Mouse (Mus musculus): Measurements from ENCODE around the gene Armh2. TPM values are rescaled to one million over a fixed set of nuclear protein-coding genes. Genes with fewer than 3 reads are reported as not detected.

Gene Armh2
- total and polyA plus RNA-seq, 3 experiments, result 0.19 TPM; not detected in 2

DNA sequence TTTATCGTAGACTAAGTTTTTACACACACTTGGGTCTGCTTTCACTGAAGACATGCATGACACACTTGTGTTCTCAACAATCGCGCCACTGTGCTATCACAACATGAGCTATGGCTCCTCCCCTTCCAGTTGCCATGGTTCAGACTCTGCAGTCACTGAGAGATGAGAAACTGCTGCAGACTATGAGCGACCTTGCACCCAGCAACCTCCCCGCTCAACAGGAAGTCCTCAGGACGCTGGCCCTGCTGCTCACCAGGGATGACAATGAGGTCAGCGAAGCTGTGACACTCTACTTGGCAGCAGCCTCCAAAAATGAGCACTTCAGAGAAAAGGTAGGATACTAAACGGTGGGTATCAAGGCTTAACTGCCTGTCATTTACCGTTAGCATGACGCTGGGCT, 19.5 kb upstream of the Armh2 start:
- no peak for TF ChIP-seq USF2 (IDR thresholded peaks at IDR 0.05; ENCODE audit: borderline replicate concordance in 1 of 2, insufficient read depth in 1 of 2, low read depth in 1 of 2, low read length in 2 of 2)
- Histone ChIP-seq H3K27me3 (ENCODE audit: control insufficient read depth in 1 of 2, insufficient read depth in 2 of 2, low read length in 2 of 2) (no peaks in the 10 kb centered on the region), H3K79me2 (ENCODE audit: control insufficient read depth, insufficient read depth, low read length, poor library complexity) (no peaks in the 10 kb centered on the region), H3K9ac (ENCODE audit: control insufficient read depth, low read depth, low read length, poor library complexity, severe bottlenecking) (no peak overlapping the region), H3K36me3 (ENCODE audit: control insufficient read depth in 1 of 2, insufficient read depth in 2 of 2, low read length in 2 of 2) (peaks cover 0 to 5% of the 10 kb centered on the region in 2 experiments; a peak in 2 of 4 replicates), H3K9me3 (replicated peaks; ENCODE audit: insufficient read depth, low read length) (no peaks in the 10 kb centered on the region), H3K4me1 (ENCODE audit: control insufficient read depth in 1 of 2, insufficient read depth in 2 of 2, low read length in 2 of 2) (no peaks in the 10 kb centered on the region), H3K27ac (ENCODE audit: control insufficient read depth, low read depth, low read length) (no peak overlapping the region), H3K4me3 (ENCODE audit: control insufficient read depth in 1 of 2, insufficient read depth in 1 of 2, low read depth in 2 of 2, low read length in 2 of 2) (no peak overlapping the region)
- no peak for DNase-seq (ENCODE audit: low read depth, low spot score)

DNA sequence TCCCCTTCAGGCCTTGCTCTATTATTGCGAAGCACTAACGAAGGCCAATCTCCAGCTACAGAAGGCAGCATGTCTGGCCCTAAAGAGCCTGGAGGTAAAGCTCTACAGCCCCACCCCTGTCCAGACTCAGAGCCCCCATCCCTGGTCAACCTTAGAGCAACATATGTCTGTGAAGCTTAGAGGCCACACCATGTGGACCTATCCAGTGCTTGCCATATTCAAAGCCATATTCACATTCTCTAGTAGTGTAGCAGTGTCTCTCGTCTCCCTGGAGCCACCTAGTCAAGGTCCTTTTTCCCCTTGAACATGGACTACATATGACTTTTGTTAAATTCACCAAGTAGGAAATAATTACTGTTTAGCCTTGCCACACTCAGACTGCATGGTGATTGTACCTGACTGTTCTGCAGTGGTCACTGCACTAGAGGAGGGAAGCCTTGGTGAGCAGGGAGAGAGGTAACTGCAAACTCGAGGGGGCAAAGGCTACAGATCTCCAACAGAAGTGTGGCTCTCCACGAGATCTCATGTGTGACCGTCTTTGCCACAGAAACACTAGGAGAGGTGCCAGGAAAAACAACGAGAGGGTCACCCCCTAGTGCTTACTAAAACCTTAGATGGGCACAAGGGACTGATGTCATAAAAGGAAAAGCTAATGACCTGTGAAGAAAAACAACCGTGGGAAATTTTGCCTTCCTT, 17.2 kb upstream of the Armh2 start:
- no peaks in the 10 kb centered on the region for H3K9me3 ChIP-seq (replicated peaks; ENCODE audit: insufficient read depth, low read length)
- TF ChIP-seq MAFK (IDR thresholded peaks at IDR 0.05; ENCODE audit: borderline replicate concordance, low read depth, low read length), result no peak
- peaks cover 0 to 2% of the 10 kb centered on the region in 2 experiments; a peak in 1 of 4 replicates for H3K36me3 ChIP-seq (ENCODE audit: control insufficient read depth in 1 of 2, insufficient read depth in 2 of 2, low read length in 2 of 2)
- H3K4me3 ChIP-seq (ENCODE audit: control insufficient read depth in 1 of 2, insufficient read depth in 1 of 2, low read depth in 2 of 2, low read length in 2 of 2), result no peak overlapping the region
- no peak overlapping the region for H3K27ac ChIP-seq (ENCODE audit: control insufficient read depth, low read depth, low read length)
- no peaks in the 10 kb centered on the region for H3K27me3 ChIP-seq (ENCODE audit: control insufficient read depth in 1 of 2, insufficient read depth in 2 of 2, low read length in 2 of 2)
- H3K79me2 ChIP-seq (ENCODE audit: control insufficient read depth, insufficient read depth, low read length, poor library complexity), result no peaks in the 10 kb centered on the region
- H3K9ac ChIP-seq (ENCODE audit: control insufficient read depth, low read depth, low read length, poor library complexity, severe bottlenecking), result no peak overlapping the region
- DNase-seq (ENCODE audit: low read depth, low spot score), result no peak
- no peaks in the 10 kb centered on the region for H3K4me1 ChIP-seq (ENCODE audit: control insufficient read depth in 1 of 2, insufficient read depth in 2 of 2, low read length in 2 of 2)

DNA sequence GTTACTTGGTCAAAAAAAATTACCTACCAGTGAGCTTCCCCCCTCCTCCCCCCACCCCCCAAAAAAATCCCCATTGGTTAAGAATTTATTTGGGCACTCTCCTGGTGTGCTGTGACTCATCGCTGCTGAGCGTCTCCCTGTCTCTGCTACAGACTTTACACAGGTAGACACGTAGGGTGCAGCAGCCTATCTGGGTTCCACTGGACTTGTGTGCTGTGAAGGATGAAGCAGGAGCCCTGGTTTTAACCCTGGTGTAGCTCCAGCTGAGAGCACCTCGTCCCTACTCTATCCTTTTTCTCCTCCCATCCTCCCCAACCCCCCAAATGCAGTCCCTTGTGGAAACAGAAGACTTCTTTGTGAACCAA, 16.7 kb upstream of the Armh2 start:
- no peaks in the 10 kb centered on the region for H3K79me2 ChIP-seq (ENCODE audit: control insufficient read depth, insufficient read depth, low read length, poor library complexity)
- no peaks in the 10 kb centered on the region for H3K9me3 ChIP-seq (replicated peaks; ENCODE audit: insufficient read depth, low read length)
- no peak overlapping the region for H3K27ac ChIP-seq (ENCODE audit: control insufficient read depth, low read depth, low read length)
- no peak for DNase-seq (ENCODE audit: low read depth, low spot score)
- no peaks in the 10 kb centered on the region for H3K27me3 ChIP-seq (ENCODE audit: control insufficient read depth in 1 of 2, insufficient read depth in 2 of 2, low read length in 2 of 2)
- H3K9ac ChIP-seq (ENCODE audit: control insufficient read depth, low read depth, low read length, poor library complexity, severe bottlenecking), result no peak overlapping the region
- TF ChIP-seq USF1 (IDR thresholded peaks at IDR 0.05; ENCODE audit: low read depth, low read length) (no peak), GATA1 (IDR thresholded peaks at IDR 0.05; ENCODE audit: low read depth, low read length) (no peak), NRF1 (IDR thresholded peaks at IDR 0.05; ENCODE audit: insufficient read depth, low read depth, low read length, poor library complexity, severe bottlenecking) (no peak), JUND (IDR thresholded peaks at IDR 0.05; ENCODE audit: low read depth, low read length) (no peak), MYC (IDR thresholded peaks at IDR 0.05; ENCODE audit: low read depth, low read length) (no peak), MEF2A (IDR thresholded peaks at IDR 0.05; ENCODE audit: extremely low read depth, insufficient replicate concordance, low read depth, low read length, poor library complexity, severe bottlenecking) (no peak), BHLHE40 (IDR thresholded peaks at IDR 0.05; ENCODE audit: borderline replicate concordance, low read depth, low read length) (no peak), MXI1 (IDR thresholded peaks at IDR 0.05; ENCODE audit: low read depth, low read length) (no peak), USF2 (IDR thresholded peaks at IDR 0.05; ENCODE audit: borderline replicate concordance in 1 of 2, insufficient read depth in 1 of 2, low read depth in 1 of 2, low read length in 2 of 2) (no peak)
- peaks cover 0 to 2% of the 10 kb centered on the region in 2 experiments; a peak in 1 of 4 replicates for H3K36me3 ChIP-seq (ENCODE audit: control insufficient read depth in 1 of 2, insufficient read depth in 2 of 2, low read length in 2 of 2)
- H3K4me1 ChIP-seq (ENCODE audit: control insufficient read depth in 1 of 2, insufficient read depth in 2 of 2, low read length in 2 of 2), result no peaks in the 10 kb centered on the region
- no peak overlapping the region for H3K4me3 ChIP-seq (ENCODE audit: control insufficient read depth in 1 of 2, insufficient read depth in 1 of 2, low read depth in 2 of 2, low read length in 2 of 2)
